Mouse (Mus musculus) lung, embryonic 16.5 days (tissue): Measurements from ENCODE around the gene Gm7982. TPM values are rescaled to one million over a fixed set of nuclear protein-coding genes. Genes with fewer than 3 reads are reported as not detected.
"Not testable (repeated sequence)": the region's sequence is repeated elsewhere in the genome, so short reads cannot be mapped to it uniquely, and the experiment has no call there.

ENCODE experiments used
- ATAC-seq: fragments of 200-750 bp; cut with Nextera tagmentation; 2 replicates; pipeline ENCODE4 v1.8.0; 2017; ENCODE audit warnings: low read depth, mild to moderate bottlenecking, moderate library complexity
- H3K27ac ChIP-seq: fragments of 300-500 bp; sonication (generic); 2 replicates; pipeline ENCODE4 v1.5.1; 2014; ENCODE audit warnings: mild to moderate bottlenecking, control low read depth, low read length
- H3K27me3 ChIP-seq: fragments of 300-500 bp; sonication (generic); 2 replicates; pipeline ENCODE4 v1.6.1; 2014; ENCODE audit warnings: low read depth, low read length, mixed read lengths; ENCODE audit not compliant: control insufficient read depth, insufficient read depth
- H3K36me3 ChIP-seq: fragments of 300-500 bp; sonication (generic); 2 replicates; pipeline ENCODE4 v1.6.1; 2014; ENCODE audit warnings: low read length; ENCODE audit not compliant: control insufficient read depth, insufficient read depth
- H3K4me1 ChIP-seq: fragments of 300-500 bp; sonication (generic); replicated peaks from 2 replicates; pipeline ENCODE4 v1.6.1; 2014; ENCODE audit warnings: low read length, mixed read lengths; ENCODE audit not compliant: control insufficient read depth, insufficient read depth
- H3K4me2 ChIP-seq: fragments of 300-500 bp; sonication (generic); 2 replicates; pipeline ENCODE4 v1.6.1; 2014; ENCODE audit warnings: low read depth, low read length, control low read depth
- H3K4me3 ChIP-seq: fragments of 300-500 bp; sonication (generic); 2 replicates; pipeline ENCODE4 v1.5.1; 2014; ENCODE audit warnings: mild to moderate bottlenecking, low read length, control low read depth
- H3K9ac ChIP-seq: fragments of 300-500 bp; sonication (generic); 2 replicates; pipeline ENCODE4 v1.6.1; 2014; ENCODE audit warnings: low read length, control low read depth
- H3K9me3 ChIP-seq: fragments of 300-500 bp; sonication (generic); 2 replicates; pipeline ENCODE4 v1.6.1; 2016; ENCODE audit warnings: low read length; ENCODE audit not compliant: control insufficient read depth
- WGBS: fragments of 180-500 bp; shearing (Covaris S2); extraction: QIAGEN DNeasy Blood & Tissue Kit; methylation state at CpG from one replicate; pipeline ENCODE4 v1.1.7; 2014; 5-methylcytosine and 5-hydroxymethylcytosine counted together
- polyA plus RNA-seq: library from polyadenylated mRNA; unstranded; fragments of >200 nt; fragmentation: Nextera tagmentation; extraction: Ambion mirVana; gene quantifications from 2 replicates; pipeline ENCODE4 v1.2.1, GENCODE M21; 2015

Gene Gm7982
- polyA plus RNA-seq, result not detected in 2 replicates

- not testable (repeated sequence) for H3K4me2 ChIP-seq, H3K36me3 ChIP-seq, ATAC-seq, H3K9me3 ChIP-seq, H3K9ac ChIP-seq, H3K4me3 ChIP-seq, H3K27ac ChIP-seq, H3K27me3 ChIP-seq, H3K4me1 ChIP-seq
- no CpG with 5 or more reads among the region's 3 CpGs for WGBS
These were observed at the start of gene Gm7982 for GRCm38 (mm10) chr5:95741714-95742113. TSS of gene Gm7982 (plus strand) at chr5:95742014.

GRCm38 (mm10) chr5:95736073-95736472 is 5.7 kb upstream of the Gm7982 start, which contains the start of gene Gm7978:
TSS of gene Gm7978 (minus strand) at chr5:95736173.
- WGBS, result no CpG with 5 or more reads among the region's 1 CpGs
- H3K9me3 ChIP-seq, H3K36me3 ChIP-seq, ATAC-seq, H3K27me3 ChIP-seq, H3K4me3 ChIP-seq, H3K27ac ChIP-seq, H3K9ac ChIP-seq, H3K4me2 ChIP-seq, H3K4me1 ChIP-seq: not testable (repeated sequence)

- not testable (repeated sequence) for H3K36me3 ChIP-seq, H3K4me2 ChIP-seq, H3K27ac ChIP-seq, ATAC-seq, H3K9me3 ChIP-seq, H3K9ac ChIP-seq, H3K4me3 ChIP-seq, H3K4me1 ChIP-seq, H3K27me3 ChIP-seq
- WGBS, result no CpG with 5 or more reads among the region's 2 CpGs
These were observed 33.9 kb downstream of the Gm7982 start, which contains the start of gene E330014E10Rik for GRCm38 (mm10) chr5:95775690-95776089. TSS of gene E330014E10Rik (plus strand) at chr5:95775990.

Other genes with a start within 250 kb of the Gm7982 start
- gene Gm3286, start 231.3 kb upstream of the Gm7982 start, polyA plus RNA-seq, result not detected in 2 replicates
- not detected in 2 replicates for gene Gm7971, start 147.1 kb upstream of the Gm7982 start, polyA plus RNA-seq
- not detected in 2 replicates for gene Gm7978, start 5.8 kb upstream of the Gm7982 start, polyA plus RNA-seq
- not detected in 2 replicates for gene E330014E10Rik, start 34.0 kb downstream of the Gm7982 start, polyA plus RNA-seq
- 10.9 and 16.7 TPM in 2 replicates for gene Cxcl13, start 214.9 kb downstream of the Gm7982 start, polyA plus RNA-seq